Mouse (Mus musculus): ENCODE measurements around the gene Fam118b. TPM values are rescaled to one million over a fixed set of nuclear protein-coding genes. Genes with fewer than 3 reads are reported as not detected.

Fam118b gene
- polyA plus RNA-seq, 1 experiment: 11.4 TPM

- WGBS: 65% methylated on average over 5 of the region's 5 CpGs
- TF ChIP-seq CTCF (conservative IDR thresholded peaks at IDR 0.05; ENCODE audit: insufficient read depth, insufficient read length, low read depth, low read length) (no peak), POLR2A (IDR thresholded peaks at IDR 0.05; ENCODE audit: low read depth, low read length) (no peak)
- H3K27me3 ChIP-seq (replicated peaks; ENCODE audit: control insufficient read depth, insufficient read depth, low read length): no peaks in the 10 kb centered on the region
- no peak overlapping the region for H3K4me3 ChIP-seq (ENCODE audit: insufficient read depth, low read depth, low read length)
- no peak for DNase-seq
- H3K4me1 ChIP-seq (ENCODE audit: control insufficient read depth, insufficient read depth, low read length): no peaks in the 10 kb centered on the region
- H3K36me3 ChIP-seq (ENCODE audit: control insufficient read depth, insufficient read depth, low read length): no peaks in the 10 kb centered on the region; the same call in 1 of the 2 replicates
- H3K27ac ChIP-seq (ENCODE audit: insufficient read depth, low read depth, low read length): no peak overlapping the region
Observed at GRCm38 (mm10) chr9:35183359-35183758, 84.2 kb downstream of the Fam118b start.

GRCm38 (mm10) chr9:35182832-35183231 lies 84.8 kb downstream of the Fam118b start:
- no peaks in the 10 kb centered on the region for H3K27me3 ChIP-seq (replicated peaks; ENCODE audit: control insufficient read depth, insufficient read depth, low read length)
- H3K36me3 ChIP-seq (ENCODE audit: control insufficient read depth, insufficient read depth, low read length): no peaks in the 10 kb centered on the region; the same call in 1 of the 2 replicates
- DNase-seq: no peak
- H3K4me3 ChIP-seq (ENCODE audit: insufficient read depth, low read depth, low read length): no peak overlapping the region
- TF ChIP-seq POLR2A (IDR thresholded peaks at IDR 0.05; ENCODE audit: low read depth, low read length): no peak
- TF ChIP-seq CTCF (conservative IDR thresholded peaks at IDR 0.05; ENCODE audit: insufficient read depth, insufficient read length, low read depth, low read length): no peak
- H3K27ac ChIP-seq (ENCODE audit: insufficient read depth, low read depth, low read length): no peak overlapping the region
- 72% methylated on average over 2 of the region's 2 CpGs for WGBS
- H3K4me1 ChIP-seq (ENCODE audit: control insufficient read depth, insufficient read depth, low read length): no peaks in the 10 kb centered on the region

- 0 out of 2 replicates have a peak overlapping the region, but pooled peaks have one; percentile 42 for H3K27ac ChIP-seq (ENCODE audit: insufficient read depth, low read depth, low read length)
- H3K27me3 ChIP-seq (replicated peaks; ENCODE audit: control insufficient read depth, insufficient read depth, low read length): no peaks in the 10 kb centered on the region
- WGBS: 39% methylated on average over 14 of the region's 14 CpGs
Observed at GRCm38 (mm10) chr9:35176124-35176659, 91.4 kb downstream of the Fam118b start.

GRCm38 (mm10) chr9:35175251-35176123 lies 92.1 kb downstream of the Fam118b start, which contains the start of gene Dcps:
Gene Dcps (minus strand): TSS chr9:35176061.
- peak; percentile 33 for TF ChIP-seq POLR2A (IDR thresholded peaks at IDR 0.05; ENCODE audit: low read depth, low read length)
- peak; percentile 28; the same call in 1 of the 2 replicates for TF ChIP-seq CTCF (conservative IDR thresholded peaks at IDR 0.05; ENCODE audit: insufficient read depth, insufficient read length, low read depth, low read length)
- WGBS: under 1% methylated on average over 38 of the region's 38 CpGs
- DNase-seq: peak; percentile 96

More at GRCm38 (mm10) chr9:35176124-35176659, 91.4 kb downstream of the Fam118b start:
- no peak for DNase-seq
- Histone ChIP-seq H3K4me3 (ENCODE audit: insufficient read depth, low read depth, low read length) (peak overlapping the region; percentile 95), H3K36me3 (ENCODE audit: control insufficient read depth, insufficient read depth, low read length) (no peaks in the 10 kb centered on the region), H3K4me1 (ENCODE audit: control insufficient read depth, insufficient read depth, low read length) (peaks cover 4% of the 10 kb centered on the region; the same call in 1 of the 2 replicates)
- TF ChIP-seq CTCF (conservative IDR thresholded peaks at IDR 0.05; ENCODE audit: insufficient read depth, insufficient read length, low read depth, low read length) (no peak), POLR2A (IDR thresholded peaks at IDR 0.05; ENCODE audit: low read depth, low read length) (no peak)

GRCm38 (mm10) chr9:35173331-35173730 lies 94.3 kb downstream of the Fam118b start:
- no peak for DNase-seq
- no peak overlapping the region for H3K27ac ChIP-seq (ENCODE audit: insufficient read depth, low read depth, low read length)
- H3K27me3 ChIP-seq (replicated peaks; ENCODE audit: control insufficient read depth, insufficient read depth, low read length): no peaks in the 10 kb centered on the region
- TF ChIP-seq CTCF (conservative IDR thresholded peaks at IDR 0.05; ENCODE audit: insufficient read depth, insufficient read length, low read depth, low read length) (no peak), POLR2A (IDR thresholded peaks at IDR 0.05; ENCODE audit: low read depth, low read length) (no peak)
- H3K36me3 ChIP-seq (ENCODE audit: control insufficient read depth, insufficient read depth, low read length): no peaks in the 10 kb centered on the region
- H3K4me3 ChIP-seq (ENCODE audit: insufficient read depth, low read depth, low read length): no peak overlapping the region
- WGBS: 86% methylated on average over 1 of the region's 1 CpGs
- H3K4me1 ChIP-seq (ENCODE audit: control insufficient read depth, insufficient read depth, low read length): peaks cover 4% of the 10 kb centered on the region; the same call in 1 of the 2 replicates

More at GRCm38 (mm10) chr9:35175251-35176123, 92.1 kb downstream of the Fam118b start, which contains the start of gene Dcps:
- Histone ChIP-seq H3K27ac (ENCODE audit: insufficient read depth, low read depth, low read length) (peak within 1 kb of the TSS; percentile 96), H3K36me3 (ENCODE audit: control insufficient read depth, insufficient read depth, low read length) (no peaks in the 10 kb centered on the region), H3K4me1 (ENCODE audit: control insufficient read depth, insufficient read depth, low read length) (peaks cover 4% of the 10 kb centered on the region; the same call in 1 of the 2 replicates), H3K27me3 (replicated peaks; ENCODE audit: control insufficient read depth, insufficient read depth, low read length) (no peaks in the 10 kb centered on the region), H3K4me3 (ENCODE audit: insufficient read depth, low read depth, low read length) (peak within 1 kb of the TSS; percentile 95)

GRCm38 (mm10) chr9:35170071-35170470 lies 97.5 kb downstream of the Fam118b start:
- Histone ChIP-seq H3K27ac (ENCODE audit: insufficient read depth, low read depth, low read length) (no peak overlapping the region), H3K4me3 (ENCODE audit: insufficient read depth, low read depth, low read length) (no peak overlapping the region), H3K27me3 (replicated peaks; ENCODE audit: control insufficient read depth, insufficient read depth, low read length) (no peaks in the 10 kb centered on the region), H3K4me1 (ENCODE audit: control insufficient read depth, insufficient read depth, low read length) (peaks cover 16% of the 10 kb centered on the region; the same call in 1 of the 2 replicates), H3K36me3 (ENCODE audit: control insufficient read depth, insufficient read depth, low read length) (no peaks in the 10 kb centered on the region)
- 93% methylated on average over 7 of the region's 7 CpGs for WGBS
- DNase-seq: no peak
- no peak for TF ChIP-seq CTCF (conservative IDR thresholded peaks at IDR 0.05; ENCODE audit: insufficient read depth, insufficient read length, low read depth, low read length)
- no peak for TF ChIP-seq POLR2A (IDR thresholded peaks at IDR 0.05; ENCODE audit: low read depth, low read length)

Other genes starting within 250 kb of the Fam118b start
- gene St3gal4, start 148.5 kb downstream of the Fam118b start, polyA plus RNA-seq (2012; rRNA removed): 4.7 and 5.0 TPM in 2 replicates
- 36.2 and 41.1 TPM in 2 replicates for gene Dcps, start 91.7 kb downstream of the Fam118b start, polyA plus RNA-seq (2012; rRNA removed)
- gene Srpr, start 67.6 kb downstream of the Fam118b start, polyA plus RNA-seq (2012; rRNA removed): 84.9 and 85.9 TPM in 2 replicates
- 8.1 and 11.2 TPM in 2 replicates for gene Tirap, start 67.5 kb downstream of the Fam118b start, polyA plus RNA-seq (2012; rRNA removed)
- gene Foxred1, start 56.8 kb downstream of the Fam118b start, polyA plus RNA-seq (2012; rRNA removed): 37.0 and 39.1 TPM in 2 replicates
- 10.1 and 10.7 TPM in 2 replicates for gene Rpusd4, start 60 bp upstream of the Fam118b start, polyA plus RNA-seq (2012; rRNA removed)
- 3.7 and 4.0 TPM in 2 replicates for gene Cdon, start 153.3 kb upstream of the Fam118b start, polyA plus RNA-seq (2012; rRNA removed)